19 mouse cellular contexts compared by ENCODE assay signal in the genomic region with DNA sequence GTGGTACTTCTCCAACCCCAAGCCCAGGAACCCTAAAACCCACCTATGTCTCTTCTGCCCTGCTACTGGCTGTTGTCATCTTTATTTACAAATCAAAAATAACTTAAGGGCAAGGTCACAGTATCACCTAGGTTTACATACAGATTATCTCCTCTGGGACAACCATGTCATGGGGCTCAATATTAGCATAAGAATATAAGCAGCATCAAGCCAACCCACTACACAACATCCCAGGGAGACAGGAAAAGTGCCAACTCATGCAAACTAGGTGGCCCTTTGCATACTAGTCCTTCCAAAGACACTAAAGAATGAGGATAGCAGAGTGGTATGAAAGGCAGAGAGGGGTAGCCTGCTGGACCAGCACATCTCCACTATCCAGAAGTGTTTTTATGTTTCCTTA.
"Had no signal": no experiment of that assay in that cellular context is flagged by ENCODE, and none has a peak within 500 bp of the region (broad histone marks: within the 10 kb centered on the region; RNA-seq: fewer than 3 reads in every experiment).

No protein-coding gene starts in this region.

- DNase-seq: lung, adult 18-20 months; lung, embryonic 14.5 days; lung, postnatal 10 days; lung, postnatal 4 days; midbrain, embryonic 14.5 days; retina, postnatal 1 day; right cerebral cortex, adult 18-20 months; right cerebral cortex, postnatal 25 days; right cerebral cortex, postnatal 4 days; spleen, adult 18-20 months; thymus, adult 18-20 months; thymus, postnatal 14 days; thymus, postnatal 36 days had no signal

- H3K4me2 ChIP-seq: lung, embryonic 14.5 days; midbrain, embryonic 12.5 days; neural tube, embryonic 13.5 days; neural tube, embryonic 15.5 days had no signal

- H3K27ac ChIP-seq: midbrain, embryonic 10.5 days; midbrain, embryonic 12.5 days; neural tube, embryonic 13.5 days; neural tube, embryonic 15.5 days had no signal

- H3K9ac ChIP-seq: lung, embryonic 14.5 days; midbrain, embryonic 12.5 days; neural tube, embryonic 13.5 days; neural tube, embryonic 15.5 days had no signal

- H3K27me3 ChIP-seq: midbrain, embryonic 12.5 days; neural tube, embryonic 13.5 days; neural tube, embryonic 15.5 days had no signal

- H3K9me3 ChIP-seq: midbrain, embryonic 12.5 days; neural tube, embryonic 13.5 days; neural tube, embryonic 15.5 days had no signal

- ATAC-seq: midbrain, embryonic 16.5 days had no signal

- H3K4me1 ChIP-seq: midbrain, embryonic 10.5 days; midbrain, embryonic 12.5 days; neural tube, embryonic 13.5 days; neural tube, embryonic 15.5 days had no signal

- H3K4me3 ChIP-seq: midbrain, embryonic 10.5 days; midbrain, embryonic 12.5 days; myocyte; neural tube, embryonic 13.5 days; neural tube, embryonic 15.5 days had no signal
